Comparison of ENCODE assay signal across 23 mouse cellular contexts in the genomic region with DNA sequence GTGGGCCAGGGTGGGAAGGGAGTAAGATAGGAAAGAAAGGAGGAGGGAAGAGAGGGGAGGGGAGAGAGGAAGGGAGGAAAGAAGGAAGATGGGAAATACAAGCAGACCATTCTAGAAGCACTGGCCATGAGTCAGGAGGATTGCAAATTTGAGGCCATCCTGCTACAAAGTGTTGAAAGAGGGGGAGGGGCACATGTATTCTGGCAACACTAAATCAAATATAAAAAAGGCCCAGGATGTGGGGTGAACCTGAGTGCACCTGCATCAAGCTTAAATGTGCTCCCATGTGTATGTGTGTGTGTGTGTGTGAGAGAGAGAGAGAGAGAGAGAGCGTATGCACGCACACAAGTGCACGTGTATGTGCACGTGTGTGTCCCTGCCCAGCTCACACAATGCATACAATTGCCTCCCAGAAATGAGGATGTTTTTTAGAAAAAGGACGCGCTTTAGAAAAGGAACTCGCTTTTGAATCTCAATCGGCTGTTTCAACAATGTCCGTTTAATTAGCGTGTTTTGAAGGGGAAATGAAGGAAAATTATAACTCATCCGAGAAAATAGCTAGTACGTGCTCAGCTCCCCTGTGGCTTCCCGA. TPM values are rescaled to one million over a fixed set of nuclear protein-coding genes. Genes with fewer than 3 reads are reported as not detected.
DNase-seq lines count a peak whose midpoint lies in the region; ATAC-seq and TF ChIP-seq lines count a peak whose summit lies in the region.
"Had no signal": no experiment of that assay in that cellular context is flagged by ENCODE, and none has a peak within 500 bp of the region (broad histone marks: within the 10 kb centered on the region; RNA-seq: fewer than 3 reads in every experiment).

No protein-coding gene starts in this region.

- TF ChIP-seq POLR2A in brain, embryonic 14.5 days (IDR thresholded peaks at IDR 0.05; ENCODE audit: borderline replicate concordance, extremely low read depth, insufficient read depth, insufficient read length, poor library complexity, severe bottlenecking): no peak

- peak; percentile 13 for DNase-seq in hindbrain, postnatal 0 days (ENCODE audit: low spot score)
- DNase-seq in liver, postnatal 0 days: no peak
- no peak for DNase-seq in liver
- peak; percentile 59 for DNase-seq in brain, embryonic 14.5 days (ENCODE audit: low read depth)
- no peak for DNase-seq in adrenal gland, postnatal 4 days (ENCODE audit: low spot score in 2 of 2)
- DNase-seq: adrenal gland, postnatal 10 days; B cell, adult 2 months; cerebellum, adult 8-10 months; cerebellum, postnatal 14 days; embryo, embryonic 11 days; gastrocnemius, adult 2 months; gastrocnemius, postnatal 25 days; heart, postnatal 10 days; heart, postnatal 4 days had no signal

- H3K27ac ChIP-seq in forebrain, embryonic 13.5 days: peak overlapping the region; percentile 57
- no peak overlapping the region for H3K27ac ChIP-seq in forebrain, embryonic 12.5 days
- no peak overlapping the region for H3K27ac ChIP-seq in hindbrain, postnatal 0 days
- no peak overlapping the region for H3K27ac ChIP-seq in hindbrain, embryonic 12.5 days
- H3K27ac ChIP-seq in liver, postnatal 0 days (ENCODE audit: low read depth): no peak overlapping the region
- H3K27ac ChIP-seq: embryonic facial prominence, embryonic 15.5 days; gastrocnemius, adult 2 months; hindbrain, embryonic 13.5 days; intestine, embryonic 15.5 days had no signal

- no peak overlapping the region for H3K4me2 ChIP-seq in forebrain, embryonic 13.5 days
- H3K4me2 ChIP-seq in forebrain, embryonic 12.5 days: no peak overlapping the region
- no peak overlapping the region for H3K4me2 ChIP-seq in hindbrain, postnatal 0 days (ENCODE audit: low read depth, low read length)
- H3K4me2 ChIP-seq in hindbrain, embryonic 12.5 days (replicated peaks): no peak overlapping the region
- no peak overlapping the region for H3K4me2 ChIP-seq in liver, postnatal 0 days (ENCODE audit: low read depth, low read length)
- H3K4me2 ChIP-seq: embryonic facial prominence, embryonic 15.5 days; hindbrain, embryonic 13.5 days; intestine, embryonic 15.5 days had no signal

- ATAC-seq in forebrain, embryonic 13.5 days: no peak
- no peak for ATAC-seq in forebrain, embryonic 12.5 days (ENCODE audit: low FRiP score)
- ATAC-seq in hindbrain, postnatal 0 days: no peak
- ATAC-seq in hindbrain, embryonic 12.5 days (ENCODE audit: low FRiP score): no peak
- ATAC-seq in liver, postnatal 0 days: peak; percentile 56; the same call in 1 of the 2 replicates
- ATAC-seq: CD4-positive, CD25-positive, alpha-beta regulatory T cell, adult 4 months; intestine, embryonic 15.5 days had no signal

- no peak for TF ChIP-seq EP300 in liver, postnatal 0 days (IDR thresholded peaks at IDR 0.05; ENCODE audit: low read depth)

- H3K9me3 ChIP-seq in forebrain, embryonic 13.5 days (replicated peaks): no peaks in the 10 kb centered on the region
- no peaks in the 10 kb centered on the region for H3K9me3 ChIP-seq in forebrain, embryonic 12.5 days
- H3K9me3 ChIP-seq in hindbrain, postnatal 0 days (ENCODE audit: low read length): no peaks in the 10 kb centered on the region
- H3K9me3 ChIP-seq in hindbrain, embryonic 12.5 days (replicated peaks): no peaks in the 10 kb centered on the region
- no peaks in the 10 kb centered on the region for H3K9me3 ChIP-seq in liver, postnatal 0 days (ENCODE audit: low read length)
- H3K9me3 ChIP-seq: embryonic facial prominence, embryonic 15.5 days; G1E; hindbrain, embryonic 13.5 days; intestine, embryonic 15.5 days had no signal

- no peak for TF ChIP-seq CTCF in hindbrain, postnatal 0 days (IDR thresholded peaks at IDR 0.05; ENCODE audit: low read depth)
- TF ChIP-seq CTCF in liver, postnatal 0 days (IDR thresholded peaks at IDR 0.05; ENCODE audit: low read depth): no peak
- no peak for TF ChIP-seq CTCF in brain, embryonic 14.5 days (IDR thresholded peaks at IDR 0.05; ENCODE audit: borderline replicate concordance, extremely low read depth, insufficient read depth, insufficient read length)

- 0 out of 2 replicates have a peak, but pooled peaks cover 10% of the 10 kb centered on the region for H3K27me3 ChIP-seq in forebrain, embryonic 13.5 days
- peaks cover 19% of the 10 kb centered on the region for H3K27me3 ChIP-seq in forebrain, embryonic 12.5 days
- no peaks in the 10 kb centered on the region for H3K27me3 ChIP-seq in hindbrain, postnatal 0 days (ENCODE audit: insufficient read depth, low read length)
- H3K27me3 ChIP-seq in hindbrain, embryonic 12.5 days: no peaks in the 10 kb centered on the region; the same call in 1 of the 2 replicates
- no peaks in the 10 kb centered on the region for H3K27me3 ChIP-seq in liver, postnatal 0 days (ENCODE audit: insufficient read depth, low read length)
- H3K27me3 ChIP-seq: embryonic facial prominence, embryonic 15.5 days; intestine, embryonic 15.5 days had no signal

- H3K4me1 ChIP-seq in forebrain, embryonic 13.5 days: no peaks in the 10 kb centered on the region; the same call in 1 of the 2 replicates
- peaks cover 8% of the 10 kb centered on the region; the same call in 1 of the 2 replicates for H3K4me1 ChIP-seq in forebrain, embryonic 12.5 days
- no peaks in the 10 kb centered on the region for H3K4me1 ChIP-seq in hindbrain, postnatal 0 days (ENCODE audit: insufficient read depth, low read length)
- H3K4me1 ChIP-seq in hindbrain, embryonic 12.5 days: peaks cover 17% of the 10 kb centered on the region
- H3K4me1 ChIP-seq in liver, postnatal 0 days (ENCODE audit: insufficient read depth): peaks cover 9% of the 10 kb centered on the region; the same call in 1 of the 2 replicates

- WGBS in forebrain, embryonic 13.5 days: 52% methylated on average over 13 of the region's 13 CpGs
- 59% methylated on average over 13 of the region's 13 CpGs for WGBS in forebrain, embryonic 12.5 days
- WGBS in hindbrain, postnatal 0 days: 57% methylated on average over 13 of the region's 13 CpGs
- WGBS in hindbrain, embryonic 12.5 days: 78% methylated on average over 13 of the region's 13 CpGs
- 82% methylated on average over 13 of the region's 13 CpGs for whole genome bisulfite sequencing in liver, postnatal 0 days (ENCODE audit: insufficient replicate concordance)

- no peaks in the 10 kb centered on the region for H3K36me3 ChIP-seq in forebrain, embryonic 13.5 days (ENCODE audit: poor library complexity, severe bottlenecking)
- H3K36me3 ChIP-seq in forebrain, embryonic 12.5 days (replicated peaks): no peaks in the 10 kb centered on the region
- H3K36me3 ChIP-seq in hindbrain, postnatal 0 days (ENCODE audit: insufficient read depth, low read length): no peaks in the 10 kb centered on the region
- H3K36me3 ChIP-seq in hindbrain, embryonic 12.5 days: no peaks in the 10 kb centered on the region
- no peaks in the 10 kb centered on the region for H3K36me3 ChIP-seq in liver, postnatal 0 days (replicated peaks; ENCODE audit: insufficient read depth, low read length)
- H3K36me3 ChIP-seq: embryonic facial prominence, embryonic 15.5 days; G1E; hindbrain, embryonic 13.5 days; intestine, embryonic 15.5 days had no signal

- H3K9ac ChIP-seq in forebrain, embryonic 13.5 days: 0 out of 2 replicates have a peak overlapping the region, but pooled peaks have one; percentile 21
- H3K9ac ChIP-seq in forebrain, embryonic 12.5 days: no peak overlapping the region
- H3K9ac ChIP-seq in hindbrain, postnatal 0 days (replicated peaks; ENCODE audit: low read length): 0 out of 2 replicates have a peak overlapping the region, but pooled peaks have one; percentile 9
- H3K9ac ChIP-seq in hindbrain, embryonic 12.5 days: no peak overlapping the region
- H3K9ac ChIP-seq in liver, postnatal 0 days (replicated peaks): no peak overlapping the region
- H3K9ac ChIP-seq: embryonic facial prominence, embryonic 15.5 days; hindbrain, embryonic 13.5 days; intestine, embryonic 15.5 days had no signal

- H3K4me3 ChIP-seq in forebrain, embryonic 13.5 days: no peak overlapping the region
- H3K4me3 ChIP-seq in forebrain, embryonic 12.5 days (replicated peaks): no peak overlapping the region
- H3K4me3 ChIP-seq in hindbrain, postnatal 0 days (ENCODE audit: low read length): no peak overlapping the region
- H3K4me3 ChIP-seq in hindbrain, embryonic 12.5 days: no peak overlapping the region
- no peak overlapping the region for H3K4me3 ChIP-seq in liver, postnatal 0 days (ENCODE audit: low read depth, low read length)
- H3K4me3 ChIP-seq: embryonic facial prominence, embryonic 15.5 days; erythroblast, embryonic 14.5 days; gastrocnemius, adult 2 months; hindbrain, embryonic 13.5 days; intestine, embryonic 15.5 days had no signal

RNA-seq across cellular contexts. Expression of gene Rxra, which starts 41.0 kb away (rescaled TPM):
- 4.3 and 4.9 TPM in 2 replicates for polyA plus RNA-seq in forebrain, embryonic 13.5 days (2015; fragmentation: Nextera tagmentation; extraction: Ambion mirVana)
- 6.7 and 7.8 TPM in 2 replicates for polyA plus RNA-seq in forebrain, embryonic 12.5 days (2016; fragmentation: Nextera tagmentation; extraction: Ambion mirVana)
- 32.5 and 34.0 TPM in 2 replicates for total RNA-seq in hindbrain, postnatal 0 days (2014; rRNA removed)
- 3.5 and 3.9 TPM in 2 replicates for polyA plus RNA-seq in hindbrain, postnatal 0 days (2015; fragmentation: Nextera tagmentation; extraction: Ambion mirVana)
- 11.1 and 11.2 TPM in 2 replicates for polyA plus RNA-seq in hindbrain, embryonic 12.5 days (2016; fragmentation: Nextera tagmentation; extraction: Ambion mirVana)
- polyA plus RNA-seq in liver, postnatal 0 days (2015; fragmentation: Nextera tagmentation; extraction: Ambion mirVana): 13.3 and 13.9 TPM in 2 replicates
- polyA plus RNA-seq in brain, embryonic 14.5 days (2012; rRNA removed): 15.2 and 20.4 TPM in 2 replicates
- total RNA-seq in adrenal gland, postnatal 4 days (2021): 10 to 100 TPM; 58.4 to 59.3 TPM
- polyA plus RNA-seq: G1E had no signal

Comparison
In these comparisons a context has a peak if more than half of its experiments do, and no peak if none do; other contexts are left out.
1. H3K9ac ChIP-seq: peak in forebrain, embryonic 13.5 days (single experiment) and hindbrain, postnatal 0 days (single experiment); none in forebrain, embryonic 12.5 days (single experiment), hindbrain, embryonic 12.5 days (single experiment) and liver, postnatal 0 days (single experiment).
2. DNase-seq: peak in hindbrain, postnatal 0 days (single experiment) and brain, embryonic 14.5 days (single experiment); none in liver, postnatal 0 days (single experiment), liver (single experiment) and adrenal gland, postnatal 4 days (0 of 2).